Mouse (Mus musculus) limb, embryonic 15.5 days (tissue): ENCODE data around the gene Cnnm3. TPM values are rescaled to one million over a fixed set of nuclear protein-coding genes. Genes with fewer than 3 reads are reported as not detected.
"Not testable (repeated sequence)": the region's sequence is repeated elsewhere in the genome, so short reads cannot be mapped to it uniquely, and the experiment has no call there.

Experiments used
- ATAC-seq: fragments of 200-750 bp; cut with Nextera tagmentation; 2 replicates; pipeline ENCODE4 v1.8.0; 2017; ENCODE audit warnings: low read depth, moderate TSS enrichment; ENCODE audit not compliant: insufficient number of reproducible peaks, low FRiP score, low TSS enrichment
- H3K27ac ChIP-seq: fragments of 300-500 bp; sonication (generic); 2 replicates; pipeline ENCODE4 v1.5.1; 2015; ENCODE audit warnings: moderate library complexity, mild to moderate bottlenecking, inconsistent platforms
- H3K27me3 ChIP-seq: fragments of 300-500 bp; sonication (generic); 2 replicates; pipeline ENCODE4 v1.6.1; 2015; ENCODE audit warnings: inconsistent platforms
- H3K36me3 ChIP-seq: fragments of 300-500 bp; sonication (generic); 2 replicates; pipeline ENCODE4 v1.6.1; 2015; ENCODE audit warnings: inconsistent platforms
- H3K4me1 ChIP-seq: fragments of 300-500 bp; sonication (generic); 2 replicates; pipeline ENCODE4 v1.6.1; 2015; ENCODE audit warnings: inconsistent platforms
- H3K4me2 ChIP-seq: fragments of 300-500 bp; sonication (generic); 2 replicates; pipeline ENCODE4 v1.6.1; 2015; ENCODE audit warnings: mild to moderate bottlenecking, inconsistent platforms
- H3K4me3 ChIP-seq: fragments of 300-500 bp; sonication (generic); 2 replicates; pipeline ENCODE4 v1.5.1; 2015; ENCODE audit warnings: mild to moderate bottlenecking, inconsistent platforms
- H3K9ac ChIP-seq: fragments of 300-500 bp; sonication (generic); 2 replicates; pipeline ENCODE4 v1.6.1; 2015; ENCODE audit warnings: inconsistent platforms
- H3K9me3 ChIP-seq: fragments of 300-500 bp; sonication (generic); 2 replicates; pipeline ENCODE4 v1.6.1; 2016; ENCODE audit warnings: inconsistent platforms
- WGBS: fragments of 180-500 bp; shearing (Covaris S2); methylation state at CpG from one replicate; pipeline ENCODE4 v1.1.7; 2015; 5-methylcytosine and 5-hydroxymethylcytosine counted together
- polyA plus RNA-seq: library from polyadenylated mRNA; unstranded; fragments of >200 nt; fragmentation: Nextera tagmentation; extraction: Ambion mirVana; gene quantifications from 2 replicates; pipeline ENCODE4 v1.2.1, GENCODE M21; 2015

Cnnm3 gene
- polyA plus RNA-seq, 1 experiment from 2014 or later = 3.2 TPM

- Histone ChIP-seq H3K9ac (no peak overlapping the region), H3K4me1 (peaks cover 8% of the 10 kb centered on the region), H3K4me3 (no peak overlapping the region), H3K27me3 (no peaks in the 10 kb centered on the region), H3K9me3 (no peaks in the 10 kb centered on the region), H3K36me3 (peaks cover 36% of the 10 kb centered on the region), H3K4me2 (no peak overlapping the region), H3K27ac (no peak overlapping the region)
- WGBS = 83% methylated on average over 4 of the region's 4 CpGs
- ATAC-seq = no peak
Measured at GRCm38 (mm10) chr1:36529274-36529673, 17.6 kb downstream of the Cnnm3 start.

- no peaks in the 10 kb centered on the region for H3K9me3 ChIP-seq
- no peak overlapping the region for H3K27ac ChIP-seq
- H3K4me1 ChIP-seq = peaks cover 13% of the 10 kb centered on the region
- no peak overlapping the region for H3K4me3 ChIP-seq
- H3K27me3 ChIP-seq = no peaks in the 10 kb centered on the region
- WGBS = 90% methylated on average over 4 of the region's 4 CpGs
- H3K4me2 ChIP-seq = no peak overlapping the region
- no peak overlapping the region for H3K9ac ChIP-seq
- H3K36me3 ChIP-seq = peaks cover 31% of the 10 kb centered on the region
- no peak for ATAC-seq
Measured at GRCm38 (mm10) chr1:36529875-36530274, 18.2 kb downstream of the Cnnm3 start.

- 72% methylated on average over 8 of the region's 8 CpGs for WGBS
- ATAC-seq = peak; percentile 44; the same call in 1 of the 2 replicates
Measured at GRCm38 (mm10) chr1:36530485-36530884, 18.8 kb downstream of the Cnnm3 start.

GRCm38 (mm10) chr1:36530962-36531361 is 19.3 kb downstream of the Cnnm3 start:
- no peak for ATAC-seq
- H3K4me2 ChIP-seq = no peak overlapping the region
- H3K36me3 ChIP-seq = peaks cover 20% of the 10 kb centered on the region
- no peak overlapping the region for H3K4me3 ChIP-seq
- no peaks in the 10 kb centered on the region for H3K27me3 ChIP-seq
- H3K27ac ChIP-seq = no peak overlapping the region
- WGBS = 88% methylated on average over 7 of the region's 7 CpGs
- no peaks in the 10 kb centered on the region for H3K9me3 ChIP-seq
- no peak overlapping the region for H3K9ac ChIP-seq
- H3K4me1 ChIP-seq = peaks cover 16% of the 10 kb centered on the region

More at GRCm38 (mm10) chr1:36530485-36530884, 18.8 kb downstream of the Cnnm3 start:
- no peak overlapping the region for H3K4me3 ChIP-seq
- peaks cover 25% of the 10 kb centered on the region for H3K36me3 ChIP-seq
- H3K4me2 ChIP-seq = no peak overlapping the region
- peaks cover 16% of the 10 kb centered on the region for H3K4me1 ChIP-seq
- H3K9me3 ChIP-seq = no peaks in the 10 kb centered on the region
- H3K27me3 ChIP-seq = no peaks in the 10 kb centered on the region
- H3K9ac ChIP-seq = no peak overlapping the region
- no peak overlapping the region for H3K27ac ChIP-seq

- Histone ChIP-seq H3K9me3 (no peaks in the 10 kb centered on the region), H3K4me1 (peaks cover 16% of the 10 kb centered on the region), H3K27me3 (no peaks in the 10 kb centered on the region), H3K36me3 (peaks cover 23% of the 10 kb centered on the region), H3K9ac (no peak overlapping the region), H3K4me2 (no peak overlapping the region), H3K27ac (no peak overlapping the region), H3K4me3 (no peak overlapping the region)
- WGBS = 89% methylated on average over 12 of the region's 12 CpGs
- no peak for ATAC-seq
Measured at GRCm38 (mm10) chr1:36531461-36531860, 19.8 kb downstream of the Cnnm3 start.

GRCm38 (mm10) chr1:36533546-36533945 is 21.9 kb downstream of the Cnnm3 start:
- H3K36me3 ChIP-seq = peaks cover 34% of the 10 kb centered on the region
- H3K27me3 ChIP-seq = no peaks in the 10 kb centered on the region
- ATAC-seq = no peak
- H3K4me3 ChIP-seq = no peak overlapping the region
- H3K4me2 ChIP-seq = no peak overlapping the region
- H3K9ac ChIP-seq = no peak overlapping the region
- peaks cover 16% of the 10 kb centered on the region for H3K4me1 ChIP-seq
- H3K27ac ChIP-seq = peak overlapping the region; percentile 18
- WGBS = 75% methylated on average over 6 of the region's 6 CpGs
- H3K9me3 ChIP-seq = no peaks in the 10 kb centered on the region

GRCm38 (mm10) chr1:36534595-36535058 is 23.0 kb downstream of the Cnnm3 start:
- Histone ChIP-seq H3K27ac (peak overlapping the region; percentile 22), H3K9me3 (no peaks in the 10 kb centered on the region), H3K9ac (no peak overlapping the region), H3K27me3 (no peaks in the 10 kb centered on the region), H3K4me1 (peaks cover 16% of the 10 kb centered on the region), H3K36me3 (peaks cover 44% of the 10 kb centered on the region), H3K4me3 (no peak overlapping the region), H3K4me2 (no peak overlapping the region)
- no peak for ATAC-seq
- WGBS = 65% methylated on average over 6 of the region's 6 CpGs

- ATAC-seq = no peak
- Histone ChIP-seq H3K4me1 (peaks cover 16% of the 10 kb centered on the region), H3K9ac (no peak overlapping the region), H3K27me3 (no peaks in the 10 kb centered on the region), H3K36me3 (peaks cover 54% of the 10 kb centered on the region), H3K4me3 (no peak overlapping the region), H3K9me3 (no peaks in the 10 kb centered on the region), H3K27ac (no peak overlapping the region), H3K4me2 (no peak overlapping the region)
- WGBS = 78% methylated on average over 11 of the region's 11 CpGs
Measured at GRCm38 (mm10) chr1:36535477-36536396, 24.1 kb downstream of the Cnnm3 start.

- Histone ChIP-seq H3K9me3 (no peaks in the 10 kb centered on the region), H3K27ac (no peak overlapping the region), H3K4me3 (no peak overlapping the region), H3K36me3 (peaks cover 54% of the 10 kb centered on the region), H3K9ac (no peak overlapping the region), H3K4me1 (peaks cover 16% of the 10 kb centered on the region), H3K4me2 (no peak overlapping the region), H3K27me3 (no peaks in the 10 kb centered on the region)
- WGBS = 75% methylated on average over 8 of the region's 8 CpGs
- ATAC-seq = no peak
Measured at GRCm38 (mm10) chr1:36536397-36536728, 24.7 kb downstream of the Cnnm3 start.

GRCm38 (mm10) chr1:36536783-36537182 is 25.1 kb downstream of the Cnnm3 start, which contains the start of gene Ankrd23:
TSS of gene Ankrd23 (minus strand) at chr1:36536883.
- H3K4me2 ChIP-seq, H3K9ac ChIP-seq, H3K4me3 ChIP-seq, H3K9me3 ChIP-seq, H3K27ac ChIP-seq, ATAC-seq, H3K27me3 ChIP-seq: not testable (repeated sequence)
- peaks cover 16% of the 10 kb centered on the region for H3K4me1 ChIP-seq
- WGBS = 91% methylated on average over 9 of the region's 9 CpGs
- H3K36me3 ChIP-seq = peaks cover 54% of the 10 kb centered on the region

GRCm38 (mm10) chr1:36538727-36539126 is 27.1 kb downstream of the Cnnm3 start:
- no peak overlapping the region for H3K9ac ChIP-seq
- H3K4me1 ChIP-seq = peaks cover 14% of the 10 kb centered on the region
- H3K27ac ChIP-seq = no peak overlapping the region
- 84% methylated on average over 4 of the region's 4 CpGs for WGBS
- H3K4me2 ChIP-seq = no peak overlapping the region
- no peaks in the 10 kb centered on the region for H3K9me3 ChIP-seq
- H3K27me3 ChIP-seq = no peaks in the 10 kb centered on the region
- peaks cover 57% of the 10 kb centered on the region for H3K36me3 ChIP-seq
- no peak for ATAC-seq
- no peak overlapping the region for H3K4me3 ChIP-seq

- Histone ChIP-seq H3K27me3 (no peaks in the 10 kb centered on the region), H3K4me3 (no peak within 1 kb of the TSS), H3K4me1 (peaks cover 12% of the 10 kb centered on the region), H3K9ac (no peak within 1 kb of the TSS), H3K9me3 (no peaks in the 10 kb centered on the region), H3K4me2 (no peak within 1 kb of the TSS), H3K27ac (no peak within 1 kb of the TSS), H3K36me3 (peaks cover 55% of the 10 kb centered on the region)
- ATAC-seq = no peak
- 38% methylated on average over 9 of the region's 9 CpGs for WGBS
Measured at GRCm38 (mm10) chr1:36539186-36539585, 27.5 kb downstream of the Cnnm3 start, which contains the start of gene Gm42417. TSS of gene Gm42417 (minus strand) at chr1:36539429.
